8 mouse cellular contexts compared by ENCODE assay signal in genomic region chr1:167340111-167340787, GRCm38 (mm10). TPM values are rescaled to one million over a fixed set of nuclear protein-coding genes. Genes with fewer than 3 reads are reported as not detected.
DNase-seq lines count a peak whose midpoint lies in the region; ATAC-seq lines count a peak whose summit lies in the region.

No protein-coding gene starts in this region.

- 0 out of 2 replicates have a peak, but pooled peaks have one; percentile 32 for ATAC-seq in embryonic facial prominence, embryonic 13.5 days (ENCODE audit: insufficient number of reproducible peaks, insufficient read depth, low FRiP score, low TSS enrichment, low read depth)
- ATAC-seq in intestine, embryonic 16.5 days = peak; percentile 65

- H3K27ac ChIP-seq in embryonic facial prominence, embryonic 13.5 days = no peak overlapping the region
- no peak overlapping the region for H3K27ac ChIP-seq in intestine, embryonic 16.5 days (ENCODE audit: low read length)

- peak overlapping the region; percentile 51 for H3K4me3 ChIP-seq in embryonic facial prominence, embryonic 13.5 days
- H3K4me3 ChIP-seq in intestine, embryonic 16.5 days (ENCODE audit: low read length) = peak overlapping the region; percentile 56

- 2% methylated on average over 47 of the region's 47 CpGs for WGBS in embryonic facial prominence, embryonic 13.5 days
- 2% methylated on average over 47 of the region's 47 CpGs for WGBS in intestine, embryonic 16.5 days

- H3K27me3 ChIP-seq in embryonic facial prominence, embryonic 13.5 days = peaks cover 16% of the 10 kb centered on the region
- no peaks in the 10 kb centered on the region; the same call in 1 of the 2 replicates for H3K27me3 ChIP-seq in intestine, embryonic 16.5 days (replicated peaks; ENCODE audit: control insufficient read depth, insufficient read depth, low read length)

- H3K4me1 ChIP-seq in embryonic facial prominence, embryonic 13.5 days = 0 out of 2 replicates have a peak, but pooled peaks cover 3% of the 10 kb centered on the region
- H3K4me1 ChIP-seq in intestine, embryonic 16.5 days (ENCODE audit: control insufficient read depth, insufficient read depth, low read length) = peaks cover 2% of the 10 kb centered on the region; the same call in 1 of the 2 replicates

- H3K9me3 ChIP-seq in embryonic facial prominence, embryonic 13.5 days = no peaks in the 10 kb centered on the region
- no peaks in the 10 kb centered on the region for H3K9me3 ChIP-seq in intestine, embryonic 16.5 days (ENCODE audit: control insufficient read depth, low read length)

- no peaks in the 10 kb centered on the region for H3K36me3 ChIP-seq in embryonic facial prominence, embryonic 13.5 days
- no peaks in the 10 kb centered on the region for H3K36me3 ChIP-seq in intestine, embryonic 16.5 days (ENCODE audit: control insufficient read depth, insufficient read depth, low read length)

- DNase-seq in cerebellum, adult 9-11 months = peak; percentile 22
- DNase-seq in cerebellum, postnatal 4 days (ENCODE audit: low spot score in 2 of 2) = no peak
- peak; percentile 66 for DNase-seq in A20 (ENCODE audit: low read depth, low spot score)
- DNase-seq in neural tube, embryonic 10.5 days (ENCODE audit: extremely low spot score, low spot score) = peak; percentile 35
- DNase-seq in adrenal gland, adult 8-10 months = no peak
- no peak for DNase-seq in ovary, adult 18-20 months (ENCODE audit: low spot score)

- H3K4me2 ChIP-seq in embryonic facial prominence, embryonic 13.5 days = peak overlapping the region; percentile 78
- H3K4me2 ChIP-seq in intestine, embryonic 16.5 days (ENCODE audit: low read depth, low read length) = peak overlapping the region; percentile 88

- peak overlapping the region; percentile 67 for H3K9ac ChIP-seq in embryonic facial prominence, embryonic 13.5 days
- H3K9ac ChIP-seq in intestine, embryonic 16.5 days (ENCODE audit: low read depth, low read length) = peak overlapping the region; percentile 62

RNA-seq across cellular contexts. Expression of gene Aldh9a1, which starts 9.5 kb away (rescaled TPM):
- 57.6 and 59.9 TPM in 2 replicates for polyA plus RNA-seq in embryonic facial prominence, embryonic 13.5 days (2015; fragmentation: Nextera tagmentation; extraction: Ambion mirVana)
- 204 and 245 TPM in 2 replicates for polyA plus RNA-seq in intestine, embryonic 16.5 days (2015; fragmentation: Nextera tagmentation; extraction: Ambion mirVana)
- total RNA-seq in adrenal gland, adult 8-10 months (2022) = 100 to 1,000 TPM in 1 of 4 experiments, 10 to 100 TPM in 3; 68.3 to 108 (median 76.9) TPM

RNA-seq across cellular contexts. Expression of gene Tmco1, which starts 32.1 kb away (rescaled TPM):
- 81.2 and 82.1 TPM in 2 replicates for polyA plus RNA-seq in embryonic facial prominence, embryonic 13.5 days (2015; fragmentation: Nextera tagmentation; extraction: Ambion mirVana)
- polyA plus RNA-seq in intestine, embryonic 16.5 days (2015; fragmentation: Nextera tagmentation; extraction: Ambion mirVana) = 132 and 133 TPM in 2 replicates
- 100 to 1,000 TPM; 145 to 176 (median 155) TPM for total RNA-seq in adrenal gland, adult 8-10 months (2022)

RNA-seq across cellular contexts. Expression of gene Mgst3, which starts 53.4 kb away (rescaled TPM):
- 41.6 and 49.8 TPM in 2 replicates for polyA plus RNA-seq in embryonic facial prominence, embryonic 13.5 days (2015; fragmentation: Nextera tagmentation; extraction: Ambion mirVana)
- polyA plus RNA-seq in intestine, embryonic 16.5 days (2015; fragmentation: Nextera tagmentation; extraction: Ambion mirVana) = 379 and 381 TPM in 2 replicates
- 100 to 1,000 TPM in 2 of 4 experiments, 10 to 100 TPM in 2; 69.3 to 119 (median 87.4) TPM for total RNA-seq in adrenal gland, adult 8-10 months (2022)

RNA-seq across cellular contexts. Expression of gene Uck2, which starts 55.1 kb away (rescaled TPM):
- polyA plus RNA-seq in embryonic facial prominence, embryonic 13.5 days (2015; fragmentation: Nextera tagmentation; extraction: Ambion mirVana) = 80.7 and 87.8 TPM in 2 replicates
- 30.8 and 36.8 TPM in 2 replicates for polyA plus RNA-seq in intestine, embryonic 16.5 days (2015; fragmentation: Nextera tagmentation; extraction: Ambion mirVana)
- total RNA-seq in adrenal gland, adult 8-10 months (2022) = 10 to 100 TPM; 30.9 to 55.9 (median 45.0) TPM

Comparison
In these comparisons a context has a peak if more than half of its experiments do, and no peak if none do; other contexts are left out.
1. DNase-seq: peak in cerebellum, adult 9-11 months (single experiment), A20 (single experiment) and neural tube, embryonic 10.5 days (single experiment); none in cerebellum, postnatal 4 days (0 of 2), adrenal gland, adult 8-10 months (single experiment) and ovary, adult 18-20 months (single experiment).